Mouse (Mus musculus): ENCODE data around the gene Daam1. TPM values are rescaled to one million over a fixed set of nuclear protein-coding genes. Genes with fewer than 3 reads are reported as not detected.

The Daam1 gene
- total RNA-seq, 1 experiment from 2014 or later = 15.2 TPM

DNA sequence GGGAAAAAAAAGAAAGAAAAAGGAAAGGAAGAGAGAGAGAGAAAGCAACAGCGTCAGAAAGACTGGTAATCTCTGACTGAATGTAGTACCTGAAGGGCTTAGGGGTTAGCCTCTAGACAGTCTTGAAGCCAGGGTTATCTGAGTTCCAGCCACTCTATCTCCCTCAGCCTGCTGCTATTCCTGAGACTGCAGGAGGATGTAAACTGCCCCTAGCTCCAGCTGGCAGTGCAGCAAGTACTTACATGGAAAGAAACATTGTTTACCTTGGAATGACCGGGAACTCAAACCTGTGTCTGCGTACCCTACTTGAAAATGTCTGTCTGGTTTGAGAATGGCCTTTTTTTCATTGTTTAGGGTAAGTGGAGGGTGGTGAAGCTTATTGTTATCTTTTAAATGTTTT is 22.8 kb downstream of the Daam1 start:
- no peak for ATAC-seq (replicated peaks; ENCODE audit: insufficient number of reproducible peaks, low FRiP score, low TSS enrichment, poor library complexity, severe bottlenecking)

DNA sequence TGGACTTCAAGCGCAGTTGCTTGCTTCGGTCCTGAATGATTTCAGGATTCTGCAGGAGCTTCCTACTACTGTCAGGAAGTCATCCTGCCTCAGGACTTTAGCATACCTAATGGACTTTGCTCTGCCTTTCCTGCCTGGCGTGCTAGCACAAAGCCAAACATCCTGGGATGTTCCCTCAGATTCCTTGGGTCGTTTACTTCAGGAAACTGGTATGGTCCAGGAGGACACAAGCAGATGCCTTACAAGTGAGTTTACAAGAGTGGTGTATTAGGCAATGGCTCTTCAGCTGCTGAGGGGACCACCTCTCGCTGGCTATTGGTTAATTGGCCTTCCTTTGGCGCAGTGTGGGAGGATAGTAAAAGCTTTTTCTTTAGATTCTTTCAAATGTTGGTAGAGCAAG is 23.3 kb downstream of the Daam1 start:
- ATAC-seq (replicated peaks; ENCODE audit: insufficient number of reproducible peaks, low FRiP score, low TSS enrichment, poor library complexity, severe bottlenecking) = no peak

DNA sequence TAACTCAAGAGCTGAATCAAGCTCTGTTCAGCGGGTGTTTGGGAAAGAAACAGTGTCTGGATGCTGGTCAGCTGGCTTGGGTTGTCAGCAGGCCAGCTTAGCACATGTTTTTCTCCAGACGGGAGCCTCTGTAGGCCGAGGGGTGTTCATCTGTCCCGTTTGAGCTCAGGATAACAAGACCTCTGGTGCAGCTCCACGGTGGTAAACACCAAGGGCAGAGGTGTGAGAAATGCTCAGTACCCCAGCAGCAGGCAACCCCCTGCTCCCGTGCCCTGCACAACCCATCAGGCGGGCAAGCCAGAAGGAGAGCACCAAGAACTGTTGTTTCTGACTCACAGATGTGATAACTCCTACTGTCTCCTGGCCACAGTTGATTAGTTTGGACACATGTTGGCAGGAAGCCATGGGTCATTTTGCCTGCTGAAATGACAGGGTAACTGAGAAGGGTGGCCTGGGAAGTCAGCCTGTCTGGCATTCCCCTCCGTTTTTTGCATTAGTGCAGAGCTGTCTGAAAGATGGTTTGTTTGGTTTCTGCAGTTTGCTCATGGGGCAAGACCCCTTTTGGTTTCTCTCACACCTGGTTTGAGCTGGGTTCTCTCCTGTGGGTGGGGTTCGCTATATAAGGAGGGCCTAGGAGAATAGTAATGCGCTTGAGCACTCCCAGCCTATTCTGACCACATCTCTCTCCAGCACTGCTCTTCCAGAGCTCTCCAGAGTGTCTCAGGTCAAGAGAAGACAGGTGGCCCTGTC is 25.0 kb downstream of the Daam1 start:
- ATAC-seq (replicated peaks; ENCODE audit: insufficient number of reproducible peaks, low FRiP score, low TSS enrichment, poor library complexity, severe bottlenecking) = no peak

DNA sequence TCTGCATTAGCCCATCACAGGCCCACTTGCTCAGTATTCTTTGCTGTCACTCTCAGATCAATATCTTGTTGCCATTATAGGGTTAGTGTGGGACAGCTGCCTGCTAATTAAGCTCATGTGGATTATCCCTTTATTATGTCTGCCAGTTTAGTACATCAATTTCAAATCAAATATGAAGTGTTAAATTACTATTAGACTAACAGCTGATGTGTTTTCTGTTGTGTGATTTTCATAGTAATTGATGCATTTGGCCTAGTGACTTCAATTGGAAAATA is 25.5 kb downstream of the Daam1 start:
- no peak for ATAC-seq (replicated peaks; ENCODE audit: insufficient number of reproducible peaks, low FRiP score, low TSS enrichment, poor library complexity, severe bottlenecking)

DNA sequence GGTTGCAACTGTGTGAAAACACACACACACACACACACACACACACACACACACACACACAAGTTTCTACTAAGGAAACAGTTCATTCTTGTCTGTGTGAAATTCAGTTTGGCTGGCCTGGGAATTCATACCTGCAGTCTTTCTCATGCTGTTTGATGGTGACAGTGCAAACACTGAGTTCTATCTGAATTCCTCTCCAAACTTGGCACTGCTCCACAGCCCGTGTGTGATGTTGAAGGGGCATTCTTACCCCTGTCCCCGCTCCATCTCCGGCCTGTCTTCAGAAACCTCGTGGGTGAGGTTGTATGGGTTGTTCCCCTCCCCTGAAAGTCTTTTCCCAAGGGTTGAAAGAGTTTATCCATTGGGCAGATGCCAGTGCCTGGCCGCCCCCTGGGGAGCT is 28.2 kb downstream of the Daam1 start:
- ATAC-seq (replicated peaks; ENCODE audit: insufficient number of reproducible peaks, low FRiP score, low TSS enrichment, poor library complexity, severe bottlenecking) = no peak

DNA sequence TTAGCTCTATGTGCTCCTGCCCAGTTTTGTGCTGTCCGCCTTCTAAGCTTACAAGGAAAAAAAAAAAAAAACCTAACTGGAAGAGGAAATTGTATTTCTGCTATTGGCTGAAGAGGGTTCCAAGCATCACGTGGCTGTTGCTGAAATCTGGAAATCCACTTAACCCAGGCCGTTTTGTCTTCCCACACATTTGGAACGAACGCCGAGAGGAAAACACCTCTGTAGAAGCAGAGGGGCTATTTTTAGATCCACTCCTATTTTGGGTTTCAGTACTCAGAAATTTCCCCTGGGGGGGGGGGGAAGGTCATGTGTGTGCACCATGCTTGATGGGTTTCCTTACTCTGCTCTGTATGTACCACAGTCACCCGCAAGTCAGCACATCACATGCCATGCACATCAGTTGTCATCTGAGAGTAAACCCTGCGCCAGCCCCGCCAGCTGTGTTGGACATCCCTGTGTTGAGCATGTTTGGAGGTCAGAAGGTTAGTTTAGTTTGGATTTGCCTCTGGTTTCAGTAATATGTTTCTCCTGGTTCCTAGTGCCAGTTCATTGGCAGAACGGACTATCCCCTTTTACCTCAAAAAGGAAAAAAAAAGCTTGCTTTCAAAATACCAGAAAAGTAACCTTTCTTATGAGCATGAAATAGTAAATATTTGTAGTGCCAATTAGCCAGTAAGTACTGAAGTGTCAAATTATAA is 33.1 kb downstream of the Daam1 start:
- no peak for ATAC-seq (replicated peaks; ENCODE audit: insufficient number of reproducible peaks, low FRiP score, low TSS enrichment, poor library complexity, severe bottlenecking)

DNA sequence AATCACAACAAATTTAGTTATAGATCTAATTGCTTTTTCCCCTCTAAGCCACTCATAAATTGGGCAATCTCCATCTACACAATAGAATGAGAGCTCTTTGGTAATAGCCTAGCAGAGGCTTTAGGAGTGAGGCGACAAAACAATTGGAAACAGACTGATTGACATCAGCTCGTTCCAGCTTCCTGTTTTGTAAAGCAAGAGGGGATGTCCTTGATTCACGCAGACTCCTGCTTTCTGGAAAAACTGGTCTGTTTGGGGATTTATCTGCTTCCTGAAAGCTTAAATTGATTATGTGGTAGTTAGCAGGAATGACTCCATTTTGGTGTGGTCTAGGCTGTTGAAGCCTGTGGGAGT is 33.6 kb downstream of the Daam1 start:
- no peak for ATAC-seq (replicated peaks; ENCODE audit: insufficient number of reproducible peaks, low FRiP score, low TSS enrichment, poor library complexity, severe bottlenecking)

DNA sequence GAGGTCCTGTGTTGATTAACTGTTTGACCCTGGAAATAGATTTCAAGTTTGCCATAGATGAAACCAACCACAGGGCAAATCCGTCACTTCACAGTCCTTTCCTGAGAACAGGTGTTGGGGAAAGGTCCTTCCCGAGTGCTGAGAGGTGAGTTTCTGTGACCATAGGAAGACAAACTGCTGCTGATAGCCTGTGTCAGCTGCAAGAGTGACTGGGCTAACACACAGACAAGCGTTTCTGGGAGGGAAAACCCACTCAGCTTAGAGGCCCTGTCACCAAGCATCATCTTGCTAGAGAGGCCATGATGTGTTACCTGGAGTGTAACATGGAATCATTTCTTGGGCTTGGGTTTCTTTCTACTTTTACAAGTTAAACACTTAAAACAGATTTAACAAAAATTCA is 35.1 kb downstream of the Daam1 start:
- no peak for ATAC-seq (replicated peaks; ENCODE audit: insufficient number of reproducible peaks, low FRiP score, low TSS enrichment, poor library complexity, severe bottlenecking)

DNA sequence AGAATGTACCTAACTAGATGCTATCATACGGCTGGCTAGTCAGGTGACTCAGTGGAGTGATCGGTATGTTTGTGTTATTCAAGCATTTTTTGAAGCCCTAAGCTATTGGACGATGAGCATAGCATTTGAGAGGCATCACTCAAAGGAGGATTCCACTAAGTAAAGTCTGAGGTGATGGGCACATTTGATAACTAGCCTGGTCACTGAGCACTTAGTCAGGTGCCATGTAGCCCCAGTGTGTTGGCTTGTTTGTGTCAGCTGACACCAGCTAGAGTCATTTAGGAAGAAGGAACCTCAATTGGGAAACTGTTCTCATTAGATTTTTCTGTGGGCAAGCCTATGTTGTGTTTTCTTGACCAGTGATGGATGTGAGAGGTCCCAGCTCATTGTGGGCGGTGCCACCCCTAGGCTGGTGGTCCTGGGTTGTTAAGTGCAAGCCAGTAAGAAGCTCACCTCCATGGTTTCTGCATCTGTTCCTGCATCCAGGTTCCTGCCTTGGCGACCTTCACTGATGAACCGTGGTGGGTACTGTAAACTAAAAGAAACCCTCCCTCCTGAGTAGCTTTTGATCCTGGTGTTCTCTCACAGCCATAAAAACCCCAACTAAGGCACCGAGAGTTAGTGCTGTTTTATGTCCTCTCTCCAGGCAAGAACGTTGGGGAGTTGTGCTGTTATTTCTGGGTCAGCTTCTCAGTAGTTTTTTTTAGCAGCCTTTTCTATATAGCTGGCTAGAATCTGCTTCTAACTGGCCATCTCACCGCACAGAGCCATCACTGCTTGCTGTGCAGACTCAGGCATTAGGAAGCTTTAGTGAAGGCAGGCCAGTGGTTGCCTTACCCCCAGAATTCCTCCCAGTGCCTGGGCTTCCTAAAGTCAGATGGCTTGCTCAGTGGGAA is 36.7 kb downstream of the Daam1 start:
- ATAC-seq (replicated peaks; ENCODE audit: insufficient number of reproducible peaks, low FRiP score, low TSS enrichment, poor library complexity, severe bottlenecking) = no peak

DNA sequence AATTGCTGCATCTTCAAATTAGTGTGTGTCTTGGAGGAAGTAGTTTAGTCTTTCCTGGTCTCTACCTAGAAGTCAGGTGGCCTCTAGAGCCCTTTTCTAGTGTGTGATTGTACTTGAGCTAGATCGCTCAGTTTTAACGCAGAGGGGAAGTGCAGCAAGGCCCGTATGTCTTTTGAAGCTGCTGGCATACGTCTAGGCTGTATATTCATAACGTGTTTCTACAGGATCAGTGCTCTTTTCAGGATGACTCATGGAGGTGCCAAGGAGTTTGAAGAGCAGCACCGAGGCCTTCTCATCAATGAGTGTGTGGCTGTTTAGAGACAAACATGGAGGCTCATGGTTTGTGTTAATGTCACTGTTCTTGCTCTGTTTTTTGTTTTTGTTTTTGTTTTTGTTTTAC is 39.8 kb downstream of the Daam1 start:
- no peak for ATAC-seq (replicated peaks; ENCODE audit: insufficient number of reproducible peaks, low FRiP score, low TSS enrichment, poor library complexity, severe bottlenecking)

DNA sequence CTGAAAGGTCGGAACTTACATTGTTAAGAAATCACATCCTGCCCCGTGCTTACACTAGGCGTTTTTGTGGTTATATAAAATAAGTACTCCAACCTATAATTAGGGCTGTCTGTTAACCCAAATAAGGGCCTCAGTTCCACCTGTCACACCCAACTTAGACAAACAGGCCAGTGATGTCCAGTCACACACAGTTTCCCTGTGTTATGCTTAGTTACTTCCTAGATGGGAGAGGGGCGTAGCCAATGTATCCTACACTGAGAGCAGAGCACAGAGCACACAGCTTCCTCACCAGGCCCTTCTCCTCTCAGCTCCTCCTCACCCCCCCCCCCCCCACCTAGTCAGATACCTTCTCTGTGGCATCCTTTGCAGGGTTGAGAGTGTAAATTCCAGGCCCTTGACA is 41.5 kb downstream of the Daam1 start:
- ATAC-seq (replicated peaks; ENCODE audit: insufficient number of reproducible peaks, low FRiP score, low TSS enrichment, poor library complexity, severe bottlenecking) = no peak; the same call in 1 of the 2 replicates

DNA sequence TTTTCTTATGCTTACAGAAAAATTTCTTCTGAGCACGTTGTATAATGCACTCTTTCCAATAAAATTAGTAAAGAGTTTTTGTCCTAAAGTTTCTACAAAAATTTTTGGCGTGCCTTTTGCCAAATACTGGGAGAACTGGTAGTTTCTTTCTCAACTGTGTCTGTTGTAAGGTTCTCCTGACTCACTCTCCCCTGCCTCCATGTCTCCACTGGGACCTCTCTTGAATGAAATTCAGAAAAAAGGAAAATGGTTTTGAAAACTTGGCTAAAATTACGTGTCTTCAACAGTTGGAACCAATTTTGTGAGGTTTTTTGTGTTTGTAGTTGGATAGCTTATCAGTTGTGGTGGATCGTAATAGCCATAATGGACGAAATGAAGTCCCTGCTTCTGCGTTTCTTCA is 43.7 kb downstream of the Daam1 start:
- no peak for ATAC-seq (replicated peaks; ENCODE audit: insufficient number of reproducible peaks, low FRiP score, low TSS enrichment, poor library complexity, severe bottlenecking)

DNA sequence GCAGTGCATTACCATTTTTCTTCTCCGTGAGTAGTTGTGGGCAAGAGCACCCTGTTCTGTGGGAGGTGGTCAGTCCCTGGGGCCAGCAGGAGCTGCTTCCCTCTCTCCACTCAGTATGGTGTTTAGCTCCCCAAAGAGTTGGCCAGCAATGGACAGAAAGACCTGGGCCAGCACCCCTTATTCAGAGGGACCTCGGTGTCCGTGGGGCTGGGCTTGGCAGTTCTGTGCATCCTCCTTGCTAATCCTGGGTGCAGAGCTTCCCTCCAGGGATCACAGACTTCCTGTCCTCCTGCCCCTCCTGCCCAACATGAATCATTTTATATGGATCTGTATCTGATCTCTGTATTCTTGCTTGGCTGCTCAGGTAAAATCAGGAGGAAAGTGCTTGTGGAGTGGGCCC is 44.1 kb downstream of the Daam1 start:
- ATAC-seq (replicated peaks; ENCODE audit: insufficient number of reproducible peaks, low FRiP score, low TSS enrichment, poor library complexity, severe bottlenecking) = no peak

DNA sequence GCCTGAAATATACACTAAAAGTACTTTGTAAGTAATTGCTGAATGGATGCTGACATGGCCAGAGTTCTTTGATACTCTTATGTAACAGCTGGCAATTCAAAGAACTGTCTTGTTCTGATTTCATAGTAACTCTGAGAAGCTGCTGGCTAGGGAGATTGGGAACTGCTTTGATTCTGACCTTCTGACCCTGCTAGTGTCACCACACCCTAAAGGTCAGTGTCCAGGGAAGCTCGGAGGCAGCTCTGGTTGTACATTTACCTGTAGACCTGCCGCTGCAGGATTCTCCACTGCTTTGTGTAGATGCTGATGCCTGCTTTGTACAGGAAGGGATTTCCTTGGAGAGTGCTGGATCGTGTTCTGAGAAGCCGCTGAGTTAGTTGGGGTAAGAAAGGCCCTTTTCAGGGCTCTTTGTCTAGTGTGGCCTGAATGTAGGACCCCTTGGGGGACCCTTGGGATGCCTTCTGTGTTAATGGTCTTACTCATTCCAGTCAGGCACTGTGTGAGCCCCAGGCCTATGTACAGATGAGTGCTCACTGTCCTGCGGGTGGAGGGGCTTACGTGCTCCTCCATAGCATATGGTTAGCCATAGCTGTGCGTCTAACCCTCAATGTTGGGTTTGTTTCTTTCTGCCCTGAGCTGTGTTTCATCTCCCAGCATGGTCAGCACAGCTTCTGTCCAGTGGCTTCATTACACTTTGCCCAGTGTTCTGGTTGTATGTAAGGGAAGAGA is 45.0 kb downstream of the Daam1 start:
- no peak for ATAC-seq (replicated peaks; ENCODE audit: insufficient number of reproducible peaks, low FRiP score, low TSS enrichment, poor library complexity, severe bottlenecking)

DNA sequence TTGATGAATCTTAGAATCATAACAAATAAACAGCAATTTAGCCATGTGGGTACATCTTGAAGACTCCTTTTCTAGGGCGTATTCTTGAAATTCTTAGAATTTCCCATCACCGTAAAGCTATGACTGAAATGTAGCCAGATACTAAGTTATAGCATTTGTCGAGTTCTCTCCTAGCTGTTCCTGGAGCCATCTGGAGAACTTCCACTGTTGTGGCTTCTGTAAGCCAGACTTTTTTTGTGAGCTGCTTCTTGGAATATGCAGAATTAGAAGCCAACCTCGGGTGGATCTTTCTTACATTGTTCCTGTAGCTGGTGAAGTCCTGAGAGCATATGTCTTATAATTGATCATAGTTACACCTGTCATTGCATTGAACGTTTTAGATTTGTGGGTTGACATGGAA is 50.1 kb downstream of the Daam1 start:
- ATAC-seq (replicated peaks; ENCODE audit: insufficient number of reproducible peaks, low FRiP score, low TSS enrichment, poor library complexity, severe bottlenecking) = no peak

DNA sequence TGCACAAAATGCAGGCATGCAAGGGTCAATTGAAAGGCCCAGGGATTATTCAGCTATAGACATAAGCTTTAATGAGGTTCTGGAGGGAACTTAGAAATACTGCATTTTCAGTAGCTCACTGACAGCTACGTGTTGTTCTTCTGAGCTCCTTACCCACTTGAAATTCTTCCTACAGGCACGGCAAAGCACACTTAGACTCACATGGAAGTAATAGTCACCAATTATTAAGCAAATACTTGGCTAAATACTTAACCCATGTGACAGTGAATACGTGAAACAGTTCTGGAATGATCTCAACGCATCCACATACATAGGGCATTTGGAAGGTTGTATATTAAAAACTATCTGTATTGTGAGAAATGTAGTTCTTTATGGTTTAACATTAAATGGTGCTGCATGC is 50.6 kb downstream of the Daam1 start:
- no peak for ATAC-seq (replicated peaks; ENCODE audit: insufficient number of reproducible peaks, low FRiP score, low TSS enrichment, poor library complexity, severe bottlenecking)

DNA sequence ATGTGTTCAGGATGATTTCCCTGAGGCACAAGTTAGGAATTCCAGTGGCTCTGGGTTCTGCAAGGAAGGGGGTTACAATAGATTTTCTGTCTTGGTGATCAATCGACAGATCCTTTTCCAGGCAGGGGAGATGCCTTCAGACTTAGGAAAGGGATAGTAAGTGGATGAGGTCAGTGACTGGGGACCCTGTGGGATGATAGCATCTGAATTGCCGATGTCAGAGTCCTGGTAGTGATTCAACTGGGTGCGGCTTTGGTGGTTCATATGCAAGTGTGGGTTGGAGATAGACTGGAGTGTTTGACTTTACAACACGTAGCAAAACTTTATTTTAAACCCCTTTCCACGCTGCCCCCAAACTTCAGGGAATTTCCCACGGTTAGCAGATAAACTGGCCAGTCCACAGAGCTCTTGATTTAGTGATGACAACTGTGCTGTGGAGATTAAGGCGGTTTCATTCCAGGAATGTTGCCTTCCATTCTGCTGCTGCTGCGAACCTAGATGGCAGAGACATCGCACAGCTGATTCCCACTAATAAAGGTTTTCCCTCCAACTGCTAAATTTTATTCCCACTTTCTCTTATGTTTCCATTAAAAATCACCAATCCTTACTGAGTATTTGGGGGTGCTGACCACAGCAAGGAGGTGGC is 52.3 kb downstream of the Daam1 start:
- ATAC-seq (replicated peaks; ENCODE audit: insufficient number of reproducible peaks, low FRiP score, low TSS enrichment, poor library complexity, severe bottlenecking) = no peak

DNA sequence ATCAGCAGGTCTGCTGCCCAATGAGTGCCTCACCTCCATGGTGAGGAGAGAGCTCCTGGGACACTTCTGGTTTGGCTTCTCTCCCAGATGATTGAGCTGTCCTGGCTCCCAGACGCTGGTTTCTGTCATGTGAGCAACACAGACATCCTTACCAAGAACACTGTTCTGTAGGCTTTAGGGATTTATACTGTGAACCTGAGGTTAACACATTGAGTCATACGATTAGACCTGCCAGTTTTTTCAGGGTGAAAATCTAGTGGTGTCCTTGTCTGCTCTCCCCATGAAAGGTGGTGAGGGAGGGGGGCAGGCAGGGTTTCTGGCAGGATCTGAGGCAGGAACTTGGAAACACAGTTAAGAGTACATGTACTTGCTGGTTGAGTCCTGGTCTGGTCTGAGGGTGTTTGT is 54.3 kb downstream of the Daam1 start:
- no peak for ATAC-seq (replicated peaks; ENCODE audit: insufficient number of reproducible peaks, low FRiP score, low TSS enrichment, poor library complexity, severe bottlenecking)

DNA sequence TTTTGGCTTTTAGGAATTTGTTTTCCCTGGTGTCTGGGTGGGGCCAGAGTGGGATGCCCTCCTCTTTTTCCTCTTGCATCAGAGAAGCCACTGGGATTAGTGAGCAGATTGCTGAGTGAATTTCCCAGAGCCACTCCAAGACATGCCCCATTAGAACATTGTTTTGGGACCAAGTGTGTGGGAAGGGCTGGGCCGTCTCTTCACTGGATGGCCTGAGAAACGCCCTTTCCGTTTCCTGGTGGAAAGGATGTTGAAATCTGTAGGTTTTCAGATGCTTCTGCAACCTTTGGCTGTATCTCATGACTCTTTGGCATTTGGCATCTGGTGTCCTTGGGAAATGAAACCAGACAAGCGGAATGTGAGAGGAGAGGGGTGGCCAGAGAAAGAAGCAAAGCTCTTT is 54.8 kb downstream of the Daam1 start:
- ATAC-seq (replicated peaks; ENCODE audit: insufficient number of reproducible peaks, low FRiP score, low TSS enrichment, poor library complexity, severe bottlenecking) = no peak

All from monocyte, adult 5-6 weeks (primary cell).